Mouse (Mus musculus) left cerebral cortex, postnatal 36 days (tissue): Measurements from ENCODE around the gene Prkab2. TPM values are rescaled to one million over a fixed set of nuclear protein-coding genes. Genes with fewer than 3 reads are reported as not detected.

ENCODE experiments used
- DNase-seq, 2 experiments: peaks; one replicate each; pipeline ENCODE4 v3.0.0; 2021 to 2022; ENCODE audit warnings: low spot score in 2 of 2, mixed read lengths in 1 of 2
- intact Hi-C: fragments of 180-260 bp; cut with DNase I; formaldehyde crosslinking; loops from one replicate; pipeline ENCODE4 v1.15.1; 2025
- total RNA-seq, 2 experiments: library from RNA; stranded (reverse); gene quantifications; 2 replicates each; pipeline ENCODE4 v1.2.3; 2021

Prkab2 gene
- total RNA-seq = 10 to 100 TPM; 26.4 to 30.8 TPM

GRCm38 (mm10) chr3:97657655-97658411, at the start of gene Prkab2:
TSS of gene Prkab2 (plus strand) at chr3:97658193.
- DNase-seq = peak; percentile 97 to 98
- intact Hi-C loops = loop anchor here (1.0 to 10.0 kb wide), 2 partner anchors 48 to 433 kb away; partner anchors contain the start of gene Chd1l

- no peak for DNase-seq
These were observed 48.7 kb upstream of the Prkab2 start for GRCm38 (mm10) chr3:97609201-97609844.

GRCm38 (mm10) chr3:97609845-97610410, 48.1 kb upstream of the Prkab2 start, which contains the start of gene Chd1l:
TSS of gene Chd1l (minus strand) at chr3:97610203.
- intact Hi-C loops = loop anchor here (1.0 kb wide), 1 partner anchor 48 kb away; the partner anchor contains the start of gene Prkab2

More at GRCm38 (mm10) chr3:97609201-97609844, 48.7 kb upstream of the Prkab2 start:
- intact Hi-C loops = no loop called here

GRCm38 (mm10) chr3:97611021-97611420, 47.0 kb upstream of the Prkab2 start:
- intact Hi-C loops = no loop called here
- no peak for DNase-seq

More at GRCm38 (mm10) chr3:97609845-97610410, 48.1 kb upstream of the Prkab2 start, which contains the start of gene Chd1l:
- DNase-seq = peak; percentile 92

- no peak for DNase-seq
- intact Hi-C loops = no loop called here
These were observed 42.8 kb upstream of the Prkab2 start for GRCm38 (mm10) chr3:97615154-97615553.

- intact Hi-C loops = no loop called here
- no peak for DNase-seq
These were observed 42.1 kb upstream of the Prkab2 start for GRCm38 (mm10) chr3:97615933-97616332.

- intact Hi-C loops = no loop called here
- no peak for DNase-seq
These were observed 40.7 kb upstream of the Prkab2 start for GRCm38 (mm10) chr3:97617091-97617825.

- DNase-seq = no peak
- intact Hi-C loops = no loop called here
These were observed 40.1 kb upstream of the Prkab2 start for GRCm38 (mm10) chr3:97617899-97618298.

- no peak for DNase-seq
- intact Hi-C loops = no loop called here
These were observed 37.3 kb upstream of the Prkab2 start for GRCm38 (mm10) chr3:97620657-97621056.

- no peak for DNase-seq
These were observed 33.4 kb upstream of the Prkab2 start for GRCm38 (mm10) chr3:97624611-97625010.

GRCm38 (mm10) chr3:97627893-97628292, 30.1 kb upstream of the Prkab2 start:
- intact Hi-C loops = no loop called here
- DNase-seq = no peak

More at GRCm38 (mm10) chr3:97624611-97625010, 33.4 kb upstream of the Prkab2 start:
- intact Hi-C loops = no loop called here

- intact Hi-C loops = no loop called here
- DNase-seq = no peak
These were observed 29.5 kb upstream of the Prkab2 start, which contains the start of gene Fmo5 for GRCm38 (mm10) chr3:97628391-97629001. TSS of gene Fmo5 (plus strand) at chr3:97628804.

GRCm38 (mm10) chr3:97629941-97630340, 28.1 kb upstream of the Prkab2 start:
- intact Hi-C loops = no loop called here
- DNase-seq = no peak

GRCm38 (mm10) chr3:97630746-97631145, 27.2 kb upstream of the Prkab2 start:
- DNase-seq = no peak
- intact Hi-C loops = no loop called here

- no peak for DNase-seq
- intact Hi-C loops = no loop called here
These were observed 26.6 kb upstream of the Prkab2 start for GRCm38 (mm10) chr3:97631258-97631860.

- no peak for DNase-seq
- intact Hi-C loops = no loop called here
These were observed 24.5 kb upstream of the Prkab2 start for GRCm38 (mm10) chr3:97633456-97633855.

GRCm38 (mm10) chr3:97634288-97634761, 23.7 kb upstream of the Prkab2 start:
- intact Hi-C loops = no loop called here
- no peak for DNase-seq

GRCm38 (mm10) chr3:97641396-97641795, 16.6 kb upstream of the Prkab2 start:
- intact Hi-C loops = no loop called here
- no peak for DNase-seq

GRCm38 (mm10) chr3:97642001-97642400, 16.0 kb upstream of the Prkab2 start:
- intact Hi-C loops = no loop called here

More at GRCm38 (mm10) chr3:97642001-97642400, 16.0 kb upstream of the Prkab2 start:
- DNase-seq = no peak
